In genomic region chr3:34691703-34692393, GRCm38 (mm10) we compare ENCODE assay signal across 8 mouse cellular contexts. TPM values are rescaled to one million over a fixed set of nuclear protein-coding genes. Genes with fewer than 3 reads are reported as not detected.
A peak's percentile ranks its signal among the peaks of the same experiment; 100 is the strongest.
DNase-seq lines count a peak whose midpoint lies in the region; ATAC-seq and TF ChIP-seq lines count a peak whose summit lies in the region.

No protein-coding gene starts in this region.

- ATAC-seq in kidney, postnatal 0 days (replicated peaks; ENCODE audit: low FRiP score, low read depth) = no peak

- intact Hi-C loops in left cerebral cortex, postnatal 14 days (cut with DNase I) = no loop called here

- peak; percentile 51 for DNase-seq in kidney, postnatal 0 days (ENCODE audit: low spot score)
- DNase-seq in kidney, postnatal 36 days = no peak
- peak; percentile 59 to 66 for DNase-seq in cerebellum, postnatal 14 days
- DNase-seq in forebrain, embryonic 10.5 days (ENCODE audit: extremely low spot score, low spot score) = peak; percentile 70
- peak; percentile 38 to 41 for DNase-seq in left cerebral cortex, postnatal 14 days (ENCODE audit: low spot score in 2 of 2)
- DNase-seq in retina, postnatal 1 day = peak; percentile 63
- no peak for DNase-seq in urinary bladder, postnatal 10 days (ENCODE audit: low spot score)
- DNase-seq in B cell, adult 2 months = no peak

- H3K4me1 ChIP-seq in kidney, postnatal 0 days (replicated peaks; ENCODE audit: insufficient read depth, low read length) = no peaks in the 10 kb centered on the region
- H3K4me1 ChIP-seq in forebrain, embryonic 10.5 days = peaks cover 18% of the 10 kb centered on the region

- peak overlapping the region; percentile 38; the same call in 1 of the 2 replicates for H3K9ac ChIP-seq in kidney, postnatal 0 days (ENCODE audit: low read depth, low read length)

- H3K4me3 ChIP-seq in kidney, postnatal 0 days (replicated peaks; ENCODE audit: low read depth, low read length) = peak overlapping the region; percentile 15
- peak overlapping the region; percentile 43 for H3K4me3 ChIP-seq in forebrain, embryonic 10.5 days

- no peak overlapping the region for H3K27ac ChIP-seq in kidney, postnatal 0 days
- peak overlapping the region; percentile 83 for H3K27ac ChIP-seq in forebrain, embryonic 10.5 days

- no peak for TF ChIP-seq CTCF in kidney, postnatal 0 days (IDR thresholded peaks at IDR 0.05; ENCODE audit: low read depth)

- H3K4me2 ChIP-seq in kidney, postnatal 0 days (ENCODE audit: low read length) = peak overlapping the region; percentile 48

- no peaks in the 10 kb centered on the region for H3K36me3 ChIP-seq in kidney, postnatal 0 days (ENCODE audit: insufficient read depth, low read length)
- H3K36me3 ChIP-seq in forebrain, embryonic 10.5 days (replicated peaks) = no peaks in the 10 kb centered on the region

- WGBS in kidney, postnatal 0 days = 8% methylated on average over 20 of the region's 20 CpGs
- 5% methylated on average over 20 of the region's 20 CpGs for WGBS in forebrain, embryonic 10.5 days

- H3K27me3 ChIP-seq in kidney, postnatal 0 days (ENCODE audit: insufficient read depth, low read length) = no peaks in the 10 kb centered on the region
- H3K27me3 ChIP-seq in forebrain, embryonic 10.5 days (ENCODE audit: poor library complexity, severe bottlenecking) = peaks cover 13% of the 10 kb centered on the region; the same call in 1 of the 2 replicates

- no peaks in the 10 kb centered on the region for H3K9me3 ChIP-seq in kidney, postnatal 0 days (replicated peaks; ENCODE audit: low read length)
- no peaks in the 10 kb centered on the region for H3K9me3 ChIP-seq in forebrain, embryonic 10.5 days

RNA-seq across cellular contexts. Expression of gene Sox2, which starts 41.6 kb away (rescaled TPM):
- polyA plus RNA-seq in kidney, postnatal 0 days (2015; fragmentation: Nextera tagmentation; extraction: Ambion mirVana) = not detected in 2 replicates
- polyA plus RNA-seq in forebrain, embryonic 10.5 days (2016; fragmentation: Nextera tagmentation; extraction: Ambion mirVana) = 29.2 and 29.3 TPM in 2 replicates
- total RNA-seq in left cerebral cortex, postnatal 14 days (2021) = 10 to 100 TPM; 27.8 to 45.3 TPM

Comparison
In these comparisons a context has a peak if more than half of its experiments do, and no peak if none do; other contexts are left out.
1. DNase-seq: peak in kidney, postnatal 0 days (single experiment), cerebellum, postnatal 14 days (2 of 2), forebrain, embryonic 10.5 days (single experiment), left cerebral cortex, postnatal 14 days (2 of 2) and retina, postnatal 1 day (single experiment); none in kidney, postnatal 36 days (0 of 2), urinary bladder, postnatal 10 days (single experiment) and B cell, adult 2 months (0 of 2).
2. RNA of gene Sox2, which starts 41.6 kb away (polyA plus RNA-seq): 29.2 to 29.3 TPM in forebrain, embryonic 10.5 days; not detected in kidney, postnatal 0 days; every median in the first group is over 10 times any median in the second.